Mouse (Mus musculus): ENCODE results near the gene Prdm16. TPM values are rescaled to one million over a fixed set of nuclear protein-coding genes. Genes with fewer than 3 reads are reported as not detected.

Gene Prdm16
- polyA plus RNA-seq, 1 experiment = 0.50 TPM

- Histone ChIP-seq H3K4me1 (ENCODE audit: control insufficient read depth, insufficient read depth, low read length) (no peaks in the 10 kb centered on the region), H3K27ac (ENCODE audit: insufficient read depth, low read depth, low read length) (no peak overlapping the region), H3K4me3 (ENCODE audit: insufficient read depth, low read length) (no peak overlapping the region)
- TF ChIP-seq CTCF (IDR thresholded peaks at IDR 0.05; ENCODE audit: low read depth, low read length) = no peak
- TF ChIP-seq POLR2A (IDR thresholded peaks at IDR 0.05; ENCODE audit: borderline replicate concordance, low read depth, low read length) = no peak
Observed at GRCm38 (mm10) chr4:154313622-154313967, 323.1 kb downstream of the Prdm16 start.

DNA sequence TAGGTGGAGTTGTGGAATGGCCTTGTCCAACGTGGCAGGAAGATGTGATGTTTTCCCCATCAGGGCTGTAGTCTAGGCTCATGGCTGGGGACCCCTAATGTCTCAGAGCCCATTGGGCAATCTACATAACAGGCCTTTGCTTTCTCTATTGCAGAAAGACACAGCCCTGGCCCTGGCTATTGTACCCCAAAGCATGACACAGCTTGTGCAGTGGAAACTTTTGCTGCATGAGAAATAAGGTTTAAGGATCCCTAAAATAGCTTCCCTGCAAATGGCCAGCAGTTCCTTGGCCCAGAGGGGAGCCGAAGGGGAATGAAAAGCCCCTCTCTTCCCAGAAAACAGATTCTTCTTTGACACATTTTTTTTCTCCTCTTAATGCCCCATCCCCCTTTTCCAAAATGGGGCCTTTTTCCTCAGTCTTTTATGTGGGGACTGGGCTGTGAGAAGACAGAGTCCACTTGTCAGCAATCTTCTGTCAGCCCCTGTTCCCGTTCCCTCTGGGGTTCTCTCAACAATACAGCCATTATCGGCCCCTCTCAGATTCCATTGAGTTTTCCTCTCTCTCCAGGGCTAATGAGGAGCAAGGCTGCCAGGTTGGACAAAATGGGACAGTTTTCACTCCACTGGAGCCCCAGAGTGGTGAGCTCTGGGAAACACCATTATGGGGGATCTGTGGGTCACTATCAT is 323.6 kb downstream of the Prdm16 start:
- Histone ChIP-seq H3K27ac (ENCODE audit: insufficient read depth, low read depth, low read length) (no peak overlapping the region), H3K4me1 (ENCODE audit: control insufficient read depth, insufficient read depth, low read length) (no peaks in the 10 kb centered on the region), H3K4me3 (ENCODE audit: insufficient read depth, low read length) (no peak overlapping the region)
- TF ChIP-seq CTCF (IDR thresholded peaks at IDR 0.05; ENCODE audit: low read depth, low read length) (no peak), POLR2A (IDR thresholded peaks at IDR 0.05; ENCODE audit: borderline replicate concordance, low read depth, low read length) (no peak)

DNA sequence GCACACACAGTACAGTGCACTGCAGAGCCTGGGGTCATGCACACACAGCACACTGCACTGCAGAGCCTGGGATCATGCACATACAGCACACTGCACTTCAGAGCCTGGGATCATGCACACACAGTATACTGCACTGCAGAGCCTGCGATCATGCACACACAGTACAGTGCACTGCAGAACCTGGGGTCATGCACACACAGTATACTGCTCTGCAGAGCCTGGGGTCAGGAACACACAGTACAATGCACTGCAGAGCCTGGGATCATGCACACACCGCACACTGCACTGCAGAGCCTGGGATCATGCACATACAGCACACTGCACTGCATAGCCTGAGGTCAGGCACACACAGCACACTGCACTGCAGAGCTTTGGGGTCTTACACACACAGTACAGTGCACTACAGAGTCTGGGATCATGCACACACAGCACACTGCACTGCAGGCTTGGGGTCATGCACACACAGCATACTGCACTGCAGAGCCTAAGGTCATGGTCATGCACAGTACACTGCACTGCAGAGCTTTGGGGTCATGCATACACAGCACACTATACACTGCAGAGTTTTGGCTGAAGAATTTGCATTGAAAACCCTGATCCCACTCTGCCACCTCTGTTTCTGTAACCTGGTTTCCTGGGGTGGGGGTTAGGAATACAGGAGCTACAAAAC is 324.4 kb downstream of the Prdm16 start:
- no peak overlapping the region for H3K27ac ChIP-seq (ENCODE audit: insufficient read depth, low read depth, low read length)
- no peaks in the 10 kb centered on the region for H3K4me1 ChIP-seq (ENCODE audit: control insufficient read depth, insufficient read depth, low read length)
- TF ChIP-seq POLR2A (IDR thresholded peaks at IDR 0.05; ENCODE audit: borderline replicate concordance, low read depth, low read length) (no peak), CTCF (IDR thresholded peaks at IDR 0.05; ENCODE audit: low read depth, low read length) (no peak)
- H3K4me3 ChIP-seq (ENCODE audit: insufficient read depth, low read length) = no peak overlapping the region

GRCm38 (mm10) chr4:154310576-154311262 is 326.0 kb downstream of the Prdm16 start:
- Histone ChIP-seq H3K4me1 (ENCODE audit: control insufficient read depth, insufficient read depth, low read length) (no peaks in the 10 kb centered on the region), H3K27ac (ENCODE audit: insufficient read depth, low read depth, low read length) (no peak overlapping the region), H3K4me3 (ENCODE audit: insufficient read depth, low read length) (no peak overlapping the region)
- no peak for TF ChIP-seq CTCF (IDR thresholded peaks at IDR 0.05; ENCODE audit: low read depth, low read length)
- no peak for TF ChIP-seq POLR2A (IDR thresholded peaks at IDR 0.05; ENCODE audit: borderline replicate concordance, low read depth, low read length)

DNA sequence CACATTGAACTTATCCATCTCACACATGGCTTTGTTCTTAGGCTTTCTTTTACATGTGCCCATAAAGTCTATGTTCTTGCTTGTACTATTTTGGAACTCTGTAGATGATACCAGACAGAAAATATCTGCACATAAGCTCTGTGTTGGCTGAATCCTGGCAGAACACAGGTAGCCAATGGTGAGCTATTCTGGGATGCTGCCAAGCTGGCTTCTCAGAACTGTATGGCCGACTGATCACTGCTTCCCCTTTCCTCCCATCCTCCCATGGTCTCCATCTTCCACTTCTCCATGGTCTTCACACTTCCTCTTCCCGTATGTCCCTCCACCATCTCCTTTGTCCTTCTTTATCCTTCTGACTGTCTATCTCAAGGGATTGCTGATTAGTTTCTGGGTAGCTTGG is 327.5 kb downstream of the Prdm16 start:
- no peak for TF ChIP-seq CTCF (IDR thresholded peaks at IDR 0.05; ENCODE audit: low read depth, low read length)
- no peak for TF ChIP-seq POLR2A (IDR thresholded peaks at IDR 0.05; ENCODE audit: borderline replicate concordance, low read depth, low read length)
- no peaks in the 10 kb centered on the region for H3K4me1 ChIP-seq (ENCODE audit: control insufficient read depth, insufficient read depth, low read length)
- H3K4me3 ChIP-seq (ENCODE audit: insufficient read depth, low read length) = no peak overlapping the region
- H3K27ac ChIP-seq (ENCODE audit: insufficient read depth, low read depth, low read length) = no peak overlapping the region

DNA sequence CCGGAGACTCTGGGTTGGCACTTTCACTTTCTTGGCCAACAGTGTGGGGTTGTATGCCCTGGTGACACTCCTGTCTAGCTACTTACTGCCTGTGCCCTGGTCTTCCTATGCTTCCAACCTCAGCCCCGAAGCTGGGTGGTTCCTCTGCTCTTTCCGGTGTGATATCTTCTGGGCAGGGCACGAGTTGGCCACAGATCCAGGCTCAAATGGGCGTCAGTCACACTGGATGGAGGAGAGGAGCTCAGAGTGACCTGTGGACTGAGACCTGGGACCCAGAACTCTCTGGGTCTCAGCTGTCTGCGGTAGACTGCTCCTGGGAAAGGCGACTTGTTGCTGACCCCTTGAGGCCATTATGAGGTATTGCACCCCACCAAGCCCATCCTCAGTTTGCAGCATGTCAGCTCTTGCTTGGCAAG is 335.2 kb downstream of the Prdm16 start, which contains the start of gene Arhgef16:
Gene Arhgef16 (minus strand): TSS at position 211 of the 416 bp plus-strand sequence.
- TF ChIP-seq CTCF (IDR thresholded peaks at IDR 0.05; ENCODE audit: low read depth, low read length) (peak; percentile 40; the same call in 1 of the 2 replicates), POLR2A (IDR thresholded peaks at IDR 0.05; ENCODE audit: borderline replicate concordance, low read depth, low read length) (no peak)
- H3K4me3 ChIP-seq (ENCODE audit: insufficient read depth, low read length) = no peak within 1 kb of the TSS
- no peak within 1 kb of the TSS for H3K27ac ChIP-seq (ENCODE audit: insufficient read depth, low read depth, low read length)
- H3K4me1 ChIP-seq (ENCODE audit: control insufficient read depth, insufficient read depth, low read length) = no peaks in the 10 kb centered on the region

DNA sequence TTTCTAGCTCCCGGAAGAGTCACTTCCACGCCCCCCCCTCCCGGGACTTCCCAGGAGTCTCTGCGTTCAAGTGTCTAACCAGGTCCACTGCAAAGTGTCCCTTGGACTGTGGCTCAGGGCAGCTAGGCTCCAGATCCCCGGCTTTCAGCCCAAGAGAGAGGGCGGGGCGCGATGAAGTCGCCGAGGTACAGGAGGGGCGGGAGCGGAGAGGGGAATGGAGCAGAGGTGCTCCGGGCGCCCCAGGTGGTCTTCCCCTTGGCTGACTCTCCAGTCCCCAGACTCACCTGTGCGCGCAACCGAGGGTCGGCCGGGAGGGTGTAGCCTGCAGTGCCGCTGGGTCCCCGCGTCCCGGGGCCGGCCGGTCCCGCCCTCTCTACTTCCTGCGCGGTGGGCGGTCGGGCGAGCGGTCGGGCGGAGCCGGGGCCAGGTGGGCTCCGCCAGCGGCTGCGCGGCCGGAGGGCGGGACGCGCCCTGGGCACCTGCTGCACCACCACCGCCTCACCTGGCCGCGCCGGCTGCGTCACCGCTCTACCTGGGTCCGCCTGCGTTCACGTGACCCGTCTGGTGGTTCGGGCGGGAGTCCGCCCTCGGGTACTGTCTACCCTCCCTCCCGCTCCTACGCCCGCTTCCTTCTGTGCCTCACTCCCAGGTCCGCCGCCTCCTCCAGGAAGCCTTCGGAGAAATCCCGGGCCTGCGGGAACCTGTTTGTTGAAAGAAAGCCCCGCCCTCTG is 337.0 kb downstream of the Prdm16 start:
- TF ChIP-seq CTCF (IDR thresholded peaks at IDR 0.05; ENCODE audit: low read depth, low read length) = no peak
- no peak overlapping the region for H3K27ac ChIP-seq (ENCODE audit: insufficient read depth, low read depth, low read length)
- H3K4me1 ChIP-seq (ENCODE audit: control insufficient read depth, insufficient read depth, low read length) = no peaks in the 10 kb centered on the region
- H3K4me3 ChIP-seq (ENCODE audit: insufficient read depth, low read length) = peak overlapping the region; percentile 11; the same call in 1 of the 2 replicates

GRCm38 (mm10) chr4:154297761-154298160 is 338.9 kb downstream of the Prdm16 start:
- H3K4me3 ChIP-seq (ENCODE audit: insufficient read depth, low read length) = no peak overlapping the region
- TF ChIP-seq POLR2A (IDR thresholded peaks at IDR 0.05; ENCODE audit: borderline replicate concordance, low read depth, low read length) (no peak), CTCF (IDR thresholded peaks at IDR 0.05; ENCODE audit: low read depth, low read length) (no peak)
- no peaks in the 10 kb centered on the region for H3K4me1 ChIP-seq (ENCODE audit: control insufficient read depth, insufficient read depth, low read length)
- no peak overlapping the region for H3K27ac ChIP-seq (ENCODE audit: insufficient read depth, low read depth, low read length)

DNA sequence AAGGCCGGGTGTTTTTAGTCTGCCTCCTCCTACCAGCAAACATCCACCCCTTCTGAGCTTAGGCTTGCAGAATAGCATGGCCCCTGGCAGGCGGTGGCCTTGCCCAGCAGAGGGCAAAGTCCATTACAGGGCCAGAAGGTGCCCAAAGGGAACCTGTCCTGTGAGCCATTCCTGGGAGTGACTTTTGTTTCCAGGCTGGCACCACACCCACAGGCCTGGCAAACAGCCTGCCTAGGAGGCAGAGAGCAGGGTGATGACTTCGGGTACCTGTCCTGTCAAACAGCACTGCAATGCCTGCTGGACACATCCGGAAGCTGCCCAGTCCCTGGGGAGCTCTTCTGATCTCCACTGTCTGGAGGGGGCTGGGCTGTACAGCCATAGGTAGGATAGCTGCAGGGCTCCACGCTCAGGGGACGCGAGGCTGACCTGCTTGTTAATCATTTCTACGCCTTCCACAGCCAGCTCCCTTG is 342.4 kb downstream of the Prdm16 start:
- Histone ChIP-seq H3K4me3 (ENCODE audit: insufficient read depth, low read length) (no peak overlapping the region), H3K4me1 (ENCODE audit: control insufficient read depth, insufficient read depth, low read length) (no peaks in the 10 kb centered on the region), H3K27ac (ENCODE audit: insufficient read depth, low read depth, low read length) (no peak overlapping the region)
- TF ChIP-seq CTCF (IDR thresholded peaks at IDR 0.05; ENCODE audit: low read depth, low read length) (no peak), POLR2A (IDR thresholded peaks at IDR 0.05; ENCODE audit: borderline replicate concordance, low read depth, low read length) (no peak)

All from bone marrow macrophage, adult 2 months (primary cell).